Mouse (Mus musculus): ENCODE data around the gene Arhgap44. TPM values are rescaled to one million over a fixed set of nuclear protein-coding genes. Genes with fewer than 3 reads are reported as not detected.

The Arhgap44 gene
- polyA plus RNA-seq, 1 experiment from 2014 or later, result 3.0 TPM

DNA sequence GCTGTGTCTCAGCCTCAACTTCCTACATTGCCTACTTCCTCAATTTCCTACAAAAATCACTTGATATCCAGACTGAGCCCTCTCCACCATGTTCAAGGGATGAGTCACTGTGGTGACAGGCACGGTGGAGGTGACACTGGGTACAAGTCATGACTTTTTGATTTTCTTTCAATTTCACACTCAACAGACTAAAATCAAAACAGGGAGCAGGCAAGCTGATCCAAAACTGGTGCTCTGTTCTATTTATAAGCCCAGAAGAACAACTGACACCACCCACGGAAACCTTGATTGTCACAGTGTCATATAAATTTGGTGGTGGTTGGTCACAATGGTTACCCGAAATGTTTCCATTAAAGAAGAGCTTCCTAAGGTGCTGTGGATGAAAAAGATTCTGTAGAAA is 72.8 kb downstream of the Arhgap44 start:
- H3K9ac ChIP-seq (ENCODE audit: low read length), result no peak overlapping the region
- no peak overlapping the region for H3K27ac ChIP-seq (replicated peaks; ENCODE audit: low read depth, low read length)
- no peaks in the 10 kb centered on the region for H3K27me3 ChIP-seq (ENCODE audit: control insufficient read depth, insufficient read depth, low read length)
- H3K9me3 ChIP-seq (ENCODE audit: control insufficient read depth, low read length), result no peaks in the 10 kb centered on the region
- DNase-seq (ENCODE audit: low spot score) (no peak), ATAC-seq (ENCODE audit: insufficient number of reproducible peaks, low FRiP score, low TSS enrichment, low read depth) (no peak)
- H3K4me3 ChIP-seq (ENCODE audit: low read depth, low read length), result no peak overlapping the region
- H3K36me3 ChIP-seq (ENCODE audit: control insufficient read depth, insufficient read depth, low read length), result no peaks in the 10 kb centered on the region
- 89% methylated on average over 3 of the region's 3 CpGs for WGBS
- H3K4me1 ChIP-seq (ENCODE audit: control insufficient read depth, insufficient read depth, low read length), result no peaks in the 10 kb centered on the region
- H3K4me2 ChIP-seq (ENCODE audit: low read depth, severe bottlenecking), result no peak overlapping the region

DNA sequence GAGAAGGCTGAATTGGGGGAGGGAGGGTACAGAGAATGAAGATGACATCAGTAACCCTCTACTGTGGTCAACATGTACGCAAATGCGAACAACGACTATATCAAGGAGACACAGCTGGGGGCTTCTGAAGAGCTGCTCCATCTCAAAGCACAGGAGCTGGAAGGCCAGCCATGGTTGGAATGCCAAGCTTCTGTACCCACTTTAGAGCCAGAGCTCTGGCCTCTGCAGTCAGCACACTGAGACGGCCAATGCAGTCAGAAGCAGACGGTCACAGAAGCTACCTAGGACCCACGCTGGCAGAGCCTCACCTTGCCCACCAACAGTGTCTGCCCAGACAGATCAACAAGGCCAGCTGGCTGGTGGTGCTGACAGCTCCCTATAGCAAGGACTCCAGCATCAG is 73.5 kb downstream of the Arhgap44 start:
- DNase-seq (ENCODE audit: low spot score), result no peak
- no peak for ATAC-seq (ENCODE audit: insufficient number of reproducible peaks, low FRiP score, low TSS enrichment, low read depth)

DNA sequence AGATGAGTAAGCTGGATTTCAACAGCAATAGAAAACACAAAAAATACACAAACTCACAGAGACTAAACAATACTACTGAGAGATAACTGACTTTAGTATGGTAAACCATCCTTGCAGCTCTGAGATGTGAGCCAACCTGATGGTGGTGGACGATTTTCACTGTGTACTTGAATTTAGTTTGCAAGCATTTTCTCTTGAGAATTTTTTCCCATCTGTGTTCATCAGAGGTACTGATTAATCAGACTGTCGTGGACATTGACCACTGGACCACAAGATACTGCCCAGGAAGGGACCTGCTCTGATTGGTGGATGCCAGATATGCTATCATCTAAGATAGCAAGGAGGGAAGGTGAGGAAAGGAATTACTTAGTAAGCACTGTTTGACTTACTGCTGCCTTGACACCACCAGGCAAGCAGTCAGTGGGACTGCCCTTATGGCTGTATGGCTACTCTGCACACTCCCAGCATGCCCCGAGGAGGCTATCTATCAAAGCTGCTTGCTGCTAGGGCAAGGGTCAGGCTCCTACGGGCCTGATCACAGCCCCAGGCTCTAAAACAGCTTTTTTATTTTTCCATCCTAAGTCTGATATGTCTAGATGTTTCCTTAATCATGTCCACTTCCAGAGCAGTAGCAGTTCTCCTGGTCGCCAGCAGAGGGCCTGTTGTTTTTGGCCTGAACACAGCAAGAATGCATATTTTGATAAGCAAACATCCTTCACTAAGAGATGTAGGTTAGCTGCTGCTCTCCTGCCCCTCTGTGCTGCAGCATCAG is 74.1 kb downstream of the Arhgap44 start:
- H3K4me1 ChIP-seq (ENCODE audit: control insufficient read depth, insufficient read depth, low read length), result no peaks in the 10 kb centered on the region
- H3K36me3 ChIP-seq (ENCODE audit: control insufficient read depth, insufficient read depth, low read length), result no peaks in the 10 kb centered on the region
- no peak overlapping the region for H3K4me3 ChIP-seq (ENCODE audit: low read depth, low read length)
- ATAC-seq (ENCODE audit: insufficient number of reproducible peaks, low FRiP score, low TSS enrichment, low read depth) (no peak), DNase-seq (ENCODE audit: low spot score) (peak; percentile 61)
- H3K9me3 ChIP-seq (ENCODE audit: control insufficient read depth, low read length), result no peaks in the 10 kb centered on the region
- WGBS, result 52% methylated on average over 5 of the region's 5 CpGs
- no peaks in the 10 kb centered on the region for H3K27me3 ChIP-seq (ENCODE audit: control insufficient read depth, insufficient read depth, low read length)
- no peak overlapping the region for H3K9ac ChIP-seq (ENCODE audit: low read length)
- H3K27ac ChIP-seq (replicated peaks; ENCODE audit: low read depth, low read length), result no peak overlapping the region
- no peak overlapping the region for H3K4me2 ChIP-seq (ENCODE audit: low read depth, severe bottlenecking)

More for the DNA sequence above, 73.5 kb downstream of the Arhgap44 start:
- Histone ChIP-seq H3K9me3 (ENCODE audit: control insufficient read depth, low read length) (no peaks in the 10 kb centered on the region), H3K27me3 (ENCODE audit: control insufficient read depth, insufficient read depth, low read length) (no peaks in the 10 kb centered on the region), H3K9ac (ENCODE audit: low read length) (no peak overlapping the region), H3K36me3 (ENCODE audit: control insufficient read depth, insufficient read depth, low read length) (no peaks in the 10 kb centered on the region), H3K4me3 (ENCODE audit: low read depth, low read length) (no peak overlapping the region), H3K4me2 (ENCODE audit: low read depth, severe bottlenecking) (no peak overlapping the region), H3K4me1 (ENCODE audit: control insufficient read depth, insufficient read depth, low read length) (no peaks in the 10 kb centered on the region), H3K27ac (replicated peaks; ENCODE audit: low read depth, low read length) (no peak overlapping the region)
- WGBS, result 88% methylated on average over 6 of the region's 6 CpGs

DNA sequence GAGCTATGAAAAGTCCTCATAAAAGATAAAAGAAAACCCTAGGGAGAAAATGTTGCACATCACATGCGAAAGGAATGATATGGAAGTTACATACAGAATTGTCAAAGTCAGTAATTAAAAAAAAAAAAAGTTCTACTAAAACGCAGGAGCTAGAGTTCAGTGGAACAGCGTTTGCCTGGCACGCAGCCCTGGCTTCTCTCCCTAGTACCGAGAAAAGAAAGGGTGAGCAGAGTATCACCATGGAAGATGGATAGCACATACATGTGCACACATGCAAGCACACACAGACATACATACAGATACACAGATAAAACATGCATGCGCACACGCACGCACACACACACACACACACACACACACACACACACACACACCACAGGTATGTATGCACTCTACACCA is 82.0 kb downstream of the Arhgap44 start:
- H3K9me3 ChIP-seq (ENCODE audit: control insufficient read depth, low read length), result no peaks in the 10 kb centered on the region
- no peaks in the 10 kb centered on the region for H3K36me3 ChIP-seq (ENCODE audit: control insufficient read depth, insufficient read depth, low read length)
- H3K27ac ChIP-seq (replicated peaks; ENCODE audit: low read depth, low read length), result no peak overlapping the region
- no peaks in the 10 kb centered on the region for H3K27me3 ChIP-seq (ENCODE audit: control insufficient read depth, insufficient read depth, low read length)
- no peaks in the 10 kb centered on the region for H3K4me1 ChIP-seq (ENCODE audit: control insufficient read depth, insufficient read depth, low read length)
- 89% methylated on average over 8 of the region's 8 CpGs for WGBS
- H3K9ac ChIP-seq (ENCODE audit: low read length), result no peak overlapping the region
- H3K4me2 ChIP-seq (ENCODE audit: low read depth, severe bottlenecking), result no peak overlapping the region
- H3K4me3 ChIP-seq (ENCODE audit: low read depth, low read length), result no peak overlapping the region
- ATAC-seq (ENCODE audit: insufficient number of reproducible peaks, low FRiP score, low TSS enrichment, low read depth) (no peak), DNase-seq (ENCODE audit: low spot score) (no peak)

DNA sequence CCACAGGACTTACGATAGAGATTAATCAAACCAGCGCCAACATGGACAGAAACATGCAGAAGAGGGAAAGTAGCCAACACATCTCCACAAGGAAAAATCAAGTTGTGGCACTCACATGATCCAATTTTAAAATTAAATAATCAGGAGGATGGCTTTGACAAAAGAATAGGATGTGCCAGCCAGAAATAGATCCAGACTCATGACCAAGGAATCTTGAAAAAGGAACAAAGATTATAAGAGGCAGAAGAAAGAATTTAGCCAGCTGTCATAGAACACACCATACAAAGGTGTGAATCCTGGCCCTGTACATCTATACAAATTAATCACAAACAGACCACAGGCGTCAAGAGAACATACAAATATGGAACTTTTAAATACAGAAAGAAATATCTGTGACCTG is 82.5 kb downstream of the Arhgap44 start:
- no peak overlapping the region for H3K4me3 ChIP-seq (ENCODE audit: low read depth, low read length)
- H3K4me1 ChIP-seq (ENCODE audit: control insufficient read depth, insufficient read depth, low read length), result no peaks in the 10 kb centered on the region
- no peak overlapping the region for H3K27ac ChIP-seq (replicated peaks; ENCODE audit: low read depth, low read length)
- H3K4me2 ChIP-seq (ENCODE audit: low read depth, severe bottlenecking), result no peak overlapping the region
- no peaks in the 10 kb centered on the region for H3K9me3 ChIP-seq (ENCODE audit: control insufficient read depth, low read length)
- DNase-seq (ENCODE audit: low spot score) (no peak), ATAC-seq (ENCODE audit: insufficient number of reproducible peaks, low FRiP score, low TSS enrichment, low read depth) (no peak)
- H3K9ac ChIP-seq (ENCODE audit: low read length), result no peak overlapping the region
- no peaks in the 10 kb centered on the region for H3K27me3 ChIP-seq (ENCODE audit: control insufficient read depth, insufficient read depth, low read length)
- no peaks in the 10 kb centered on the region for H3K36me3 ChIP-seq (ENCODE audit: control insufficient read depth, insufficient read depth, low read length)
- 85% methylated on average over 3 of the region's 3 CpGs for WGBS

DNA sequence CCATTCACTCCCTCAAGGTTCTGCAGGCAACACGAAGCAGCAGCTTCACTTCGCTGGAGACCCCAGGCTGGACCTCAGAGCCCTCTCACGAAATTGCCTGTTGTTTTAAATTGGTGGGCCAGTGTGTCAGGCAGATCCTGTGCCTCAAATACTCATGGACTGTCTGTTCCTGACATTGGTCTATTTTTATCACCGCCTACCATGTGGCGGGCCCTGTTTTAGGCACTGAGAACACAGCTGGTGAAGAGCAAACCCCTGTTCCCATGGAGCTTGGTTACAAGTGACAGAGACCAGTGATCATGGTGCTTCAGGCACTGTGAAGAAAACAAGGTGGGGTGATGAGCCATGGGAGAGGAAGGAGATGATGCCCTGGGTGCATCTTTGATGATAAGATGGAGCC is 93.2 kb downstream of the Arhgap44 start:
- H3K36me3 ChIP-seq (ENCODE audit: control insufficient read depth, insufficient read depth, low read length), result no peaks in the 10 kb centered on the region
- no peak for DNase-seq (ENCODE audit: low spot score)
- no peak for ATAC-seq (ENCODE audit: insufficient number of reproducible peaks, low FRiP score, low TSS enrichment, low read depth)
- H3K9me3 ChIP-seq (ENCODE audit: control insufficient read depth, low read length), result no peaks in the 10 kb centered on the region
- 85% methylated on average over 5 of the region's 5 CpGs for WGBS
- no peak overlapping the region for H3K4me2 ChIP-seq (ENCODE audit: low read depth, severe bottlenecking)
- no peak overlapping the region for H3K9ac ChIP-seq (ENCODE audit: low read length)
- H3K27ac ChIP-seq (replicated peaks; ENCODE audit: low read depth, low read length), result no peak overlapping the region
- H3K4me1 ChIP-seq (ENCODE audit: control insufficient read depth, insufficient read depth, low read length), result no peaks in the 10 kb centered on the region
- 0 out of 2 replicates have a peak, but pooled peaks cover 2% of the 10 kb centered on the region for H3K27me3 ChIP-seq (ENCODE audit: control insufficient read depth, insufficient read depth, low read length)
- H3K4me3 ChIP-seq (ENCODE audit: low read depth, low read length), result no peak overlapping the region

DNA sequence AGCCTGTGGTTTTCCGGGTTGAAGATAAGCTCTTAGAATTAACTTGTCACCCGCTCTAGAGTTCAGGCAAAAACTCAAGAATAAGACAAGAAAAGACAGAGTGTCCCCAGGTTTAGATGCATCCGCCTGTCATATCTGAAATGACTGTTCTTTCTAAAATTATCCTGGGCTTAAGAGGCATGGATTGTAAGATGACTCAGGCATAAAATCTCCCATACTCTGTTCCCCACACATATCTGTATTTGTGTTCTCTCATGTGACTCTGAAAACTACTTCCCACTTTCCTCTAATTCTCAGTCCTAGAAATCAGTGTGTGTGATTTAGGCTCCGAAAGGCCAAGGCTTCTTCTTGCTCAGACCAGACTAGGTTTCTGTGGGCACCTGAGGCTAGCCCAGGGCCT is 93.7 kb downstream of the Arhgap44 start:
- no peak overlapping the region for H3K9ac ChIP-seq (ENCODE audit: low read length)
- WGBS, result 91% methylated on average over 4 of the region's 4 CpGs
- ATAC-seq (ENCODE audit: insufficient number of reproducible peaks, low FRiP score, low TSS enrichment, low read depth) (no peak), DNase-seq (ENCODE audit: low spot score) (no peak)
- no peaks in the 10 kb centered on the region for H3K9me3 ChIP-seq (ENCODE audit: control insufficient read depth, low read length)
- 0 out of 2 replicates have a peak, but pooled peaks cover under 1% of the 10 kb centered on the region for H3K27me3 ChIP-seq (ENCODE audit: control insufficient read depth, insufficient read depth, low read length)
- H3K36me3 ChIP-seq (ENCODE audit: control insufficient read depth, insufficient read depth, low read length), result no peaks in the 10 kb centered on the region
- no peaks in the 10 kb centered on the region for H3K4me1 ChIP-seq (ENCODE audit: control insufficient read depth, insufficient read depth, low read length)
- no peak overlapping the region for H3K4me3 ChIP-seq (ENCODE audit: low read depth, low read length)
- H3K27ac ChIP-seq (replicated peaks; ENCODE audit: low read depth, low read length), result no peak overlapping the region
- H3K4me2 ChIP-seq (ENCODE audit: low read depth, severe bottlenecking), result no peak overlapping the region

DNA sequence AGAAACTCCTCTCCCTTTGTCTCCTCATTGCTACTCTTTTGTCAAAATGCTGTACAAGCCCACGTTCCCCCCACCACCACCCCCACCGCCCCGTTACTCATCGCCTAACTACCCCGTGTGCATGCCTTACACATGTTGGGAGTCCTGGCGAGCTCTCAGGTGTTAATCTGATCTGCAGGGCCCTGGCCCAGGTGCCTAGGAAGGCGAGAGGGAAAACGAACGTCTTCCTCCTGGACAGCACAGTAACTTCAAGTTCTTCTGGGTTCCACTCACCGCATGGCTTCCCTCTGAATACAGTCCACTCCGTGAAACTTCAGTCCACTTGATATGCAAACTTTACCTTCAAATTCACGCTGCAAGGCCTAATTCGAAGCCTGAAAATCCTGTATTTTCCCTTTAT is 97.6 kb downstream of the Arhgap44 start:
- Histone ChIP-seq H3K9ac (ENCODE audit: low read length) (no peak overlapping the region), H3K4me1 (ENCODE audit: control insufficient read depth, insufficient read depth, low read length) (no peaks in the 10 kb centered on the region), H3K9me3 (ENCODE audit: control insufficient read depth, low read length) (no peaks in the 10 kb centered on the region), H3K36me3 (ENCODE audit: control insufficient read depth, insufficient read depth, low read length) (no peaks in the 10 kb centered on the region), H3K27me3 (ENCODE audit: control insufficient read depth, insufficient read depth, low read length) (no peaks in the 10 kb centered on the region), H3K4me3 (ENCODE audit: low read depth, low read length) (no peak overlapping the region), H3K27ac (replicated peaks; ENCODE audit: low read depth, low read length) (no peak overlapping the region), H3K4me2 (ENCODE audit: low read depth, severe bottlenecking) (no peak overlapping the region)
- 88% methylated on average over 13 of the region's 13 CpGs for WGBS
- ATAC-seq (ENCODE audit: insufficient number of reproducible peaks, low FRiP score, low TSS enrichment, low read depth) (no peak), DNase-seq (ENCODE audit: low spot score) (no peak)

DNA sequence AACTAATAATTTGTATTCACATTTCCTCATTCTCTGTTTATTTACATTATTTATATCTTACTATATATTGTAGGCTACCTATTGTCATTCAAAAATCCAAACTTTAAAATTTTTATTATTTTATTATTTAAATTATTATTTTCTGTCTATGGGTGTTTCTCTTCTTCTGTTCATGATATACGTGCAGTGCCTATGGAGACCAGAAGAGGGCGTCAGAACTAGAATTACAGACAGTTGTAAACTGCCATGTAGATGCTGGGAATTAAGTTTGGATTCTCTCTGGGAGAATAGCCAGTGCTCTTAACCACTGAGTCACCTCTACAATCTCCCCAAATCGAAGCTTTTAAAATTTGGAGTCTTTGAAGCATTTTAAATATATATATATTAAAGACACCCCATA is 101.3 kb downstream of the Arhgap44 start:
- no peak overlapping the region for H3K9ac ChIP-seq (ENCODE audit: low read length)
- no peaks in the 10 kb centered on the region for H3K9me3 ChIP-seq (ENCODE audit: control insufficient read depth, low read length)
- H3K4me3 ChIP-seq (ENCODE audit: low read depth, low read length), result no peak overlapping the region
- ATAC-seq (ENCODE audit: insufficient number of reproducible peaks, low FRiP score, low TSS enrichment, low read depth), result no peak
- no peaks in the 10 kb centered on the region for H3K4me1 ChIP-seq (ENCODE audit: control insufficient read depth, insufficient read depth, low read length)
- no peak for DNase-seq (ENCODE audit: low spot score)
- WGBS, result 60% methylated on average over 3 of the region's 3 CpGs
- H3K4me2 ChIP-seq (ENCODE audit: low read depth, severe bottlenecking), result no peak overlapping the region
- H3K27me3 ChIP-seq (ENCODE audit: control insufficient read depth, insufficient read depth, low read length), result no peaks in the 10 kb centered on the region
- H3K27ac ChIP-seq (replicated peaks; ENCODE audit: low read depth, low read length), result no peak overlapping the region
- no peaks in the 10 kb centered on the region for H3K36me3 ChIP-seq (ENCODE audit: control insufficient read depth, insufficient read depth, low read length)

All from limb, embryonic 11.5 days (tissue).